Mouse (Mus musculus) limb, embryonic 13.5 days (tissue): ENCODE data around the gene Prima1. TPM values are rescaled to one million over a fixed set of nuclear protein-coding genes. Genes with fewer than 3 reads are reported as not detected.

Experiments
- ATAC-seq: fragments of 200-750 bp; cut with Nextera tagmentation; 2 replicates; pipeline ENCODE4 v1.8.0; 2017; ENCODE audit warnings: low read depth, moderate number of reproducible peaks, moderate TSS enrichment; ENCODE audit not compliant: low FRiP score
- H3K27ac ChIP-seq: fragments of 300-500 bp; sonication (generic); 2 replicates; pipeline ENCODE4 v1.5.1; 2015; ENCODE audit warnings: inconsistent platforms, mild to moderate bottlenecking, moderate library complexity
- H3K27me3 ChIP-seq: fragments of 300-500 bp; sonication (generic); 2 replicates; pipeline ENCODE4 v1.6.1; 2015; ENCODE audit warnings: mild to moderate bottlenecking, inconsistent platforms
- H3K36me3 ChIP-seq: fragments of 300-500 bp; sonication (generic); 2 replicates; pipeline ENCODE4 v1.6.1; 2015; ENCODE audit warnings: inconsistent platforms, mild to moderate bottlenecking, moderate library complexity
- H3K4me1 ChIP-seq: fragments of 300-500 bp; sonication (generic); 2 replicates; pipeline ENCODE4 v1.6.1; 2015; ENCODE audit warnings: inconsistent platforms
- H3K4me2 ChIP-seq: fragments of 300-500 bp; sonication (generic); replicated peaks from 2 replicates; pipeline ENCODE4 v1.6.1; 2015; ENCODE audit warnings: inconsistent platforms, mild to moderate bottlenecking, moderate library complexity
- H3K4me3 ChIP-seq: fragments of 300-500 bp; sonication (generic); 2 replicates; pipeline ENCODE4 v1.5.1; 2015; ENCODE audit warnings: moderate library complexity, mild to moderate bottlenecking, inconsistent platforms
- H3K9ac ChIP-seq: fragments of 300-500 bp; sonication (generic); 2 replicates; pipeline ENCODE4 v1.6.1; 2015; ENCODE audit warnings: mild to moderate bottlenecking, inconsistent platforms
- H3K9me3 ChIP-seq: fragments of 300-500 bp; sonication (generic); 2 replicates; pipeline ENCODE4 v1.6.1; 2016; ENCODE audit warnings: inconsistent platforms
- WGBS: fragments of 180-500 bp; shearing (Covaris S2); methylation state at CpG from one replicate; pipeline ENCODE4 v1.1.7; 2015; 5-methylcytosine and 5-hydroxymethylcytosine counted together
- polyA plus RNA-seq: library from polyadenylated mRNA; unstranded; fragments of >200 nt; fragmentation: Nextera tagmentation; extraction: Ambion mirVana; gene quantifications from 2 replicates; pipeline ENCODE4 v1.2.1, GENCODE M21; 2015

Gene Prima1
- polyA plus RNA-seq, 1 experiment from 2014 or later, result 0.53 TPM

DNA sequence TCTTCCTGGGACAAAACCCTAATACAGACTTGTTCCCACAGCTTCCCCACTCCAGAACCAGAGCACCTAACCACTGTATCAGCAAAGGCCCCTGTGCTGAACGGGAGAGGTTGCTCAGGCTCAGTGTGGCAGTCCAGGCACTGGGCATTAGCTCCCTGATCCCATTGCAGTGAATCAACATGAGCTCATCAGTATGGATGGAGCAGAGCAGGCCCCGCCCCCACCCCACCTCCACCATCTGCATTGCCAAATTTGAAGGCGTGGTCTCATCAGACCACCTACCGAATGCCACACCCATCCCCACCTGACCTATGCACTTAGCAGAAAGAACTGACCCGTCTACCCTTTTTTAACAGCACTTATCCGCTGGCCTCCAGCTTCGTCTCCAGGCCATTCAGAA, 58.9 kb downstream of the Prima1 start:
- H3K4me1 ChIP-seq, result no peaks in the 10 kb centered on the region
- WGBS, result 19% methylated on average over 7 of the region's 7 CpGs
- H3K9me3 ChIP-seq, result no peaks in the 10 kb centered on the region
- no peak overlapping the region for H3K27ac ChIP-seq
- H3K9ac ChIP-seq, result no peak overlapping the region
- ATAC-seq, result no peak
- no peaks in the 10 kb centered on the region for H3K36me3 ChIP-seq
- H3K4me2 ChIP-seq, result no peak overlapping the region
- no peak overlapping the region for H3K4me3 ChIP-seq
- no peaks in the 10 kb centered on the region for H3K27me3 ChIP-seq

DNA sequence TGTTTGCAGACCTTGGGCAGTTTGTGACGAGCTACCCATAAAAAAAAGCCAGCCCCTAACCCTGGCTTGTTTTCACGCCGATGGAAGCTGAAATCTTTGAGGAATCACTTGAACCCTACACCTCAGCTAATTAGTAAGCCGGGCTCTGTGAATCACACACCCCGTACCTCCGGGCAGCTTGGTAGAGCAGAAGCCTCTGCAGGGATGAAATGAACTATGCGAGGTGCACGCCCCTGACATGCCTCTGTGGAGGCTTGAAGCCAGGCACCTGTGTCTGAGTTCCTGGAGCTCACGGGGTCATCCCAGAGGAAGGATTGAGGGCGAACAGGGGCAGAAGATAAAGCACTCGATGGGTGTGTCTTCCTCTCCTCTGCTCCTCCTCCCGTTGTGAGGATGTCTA, 73.1 kb downstream of the Prima1 start:
- H3K36me3 ChIP-seq, result no peaks in the 10 kb centered on the region
- H3K4me1 ChIP-seq, result peaks cover 6% of the 10 kb centered on the region; the same call in 1 of the 2 replicates
- no peak overlapping the region for H3K27ac ChIP-seq
- no peaks in the 10 kb centered on the region for H3K27me3 ChIP-seq
- ATAC-seq, result no peak
- H3K4me3 ChIP-seq, result no peak overlapping the region
- WGBS, result 64% methylated on average over 12 of the region's 12 CpGs
- H3K9ac ChIP-seq, result no peak overlapping the region
- no peak overlapping the region for H3K4me2 ChIP-seq
- no peaks in the 10 kb centered on the region for H3K9me3 ChIP-seq

DNA sequence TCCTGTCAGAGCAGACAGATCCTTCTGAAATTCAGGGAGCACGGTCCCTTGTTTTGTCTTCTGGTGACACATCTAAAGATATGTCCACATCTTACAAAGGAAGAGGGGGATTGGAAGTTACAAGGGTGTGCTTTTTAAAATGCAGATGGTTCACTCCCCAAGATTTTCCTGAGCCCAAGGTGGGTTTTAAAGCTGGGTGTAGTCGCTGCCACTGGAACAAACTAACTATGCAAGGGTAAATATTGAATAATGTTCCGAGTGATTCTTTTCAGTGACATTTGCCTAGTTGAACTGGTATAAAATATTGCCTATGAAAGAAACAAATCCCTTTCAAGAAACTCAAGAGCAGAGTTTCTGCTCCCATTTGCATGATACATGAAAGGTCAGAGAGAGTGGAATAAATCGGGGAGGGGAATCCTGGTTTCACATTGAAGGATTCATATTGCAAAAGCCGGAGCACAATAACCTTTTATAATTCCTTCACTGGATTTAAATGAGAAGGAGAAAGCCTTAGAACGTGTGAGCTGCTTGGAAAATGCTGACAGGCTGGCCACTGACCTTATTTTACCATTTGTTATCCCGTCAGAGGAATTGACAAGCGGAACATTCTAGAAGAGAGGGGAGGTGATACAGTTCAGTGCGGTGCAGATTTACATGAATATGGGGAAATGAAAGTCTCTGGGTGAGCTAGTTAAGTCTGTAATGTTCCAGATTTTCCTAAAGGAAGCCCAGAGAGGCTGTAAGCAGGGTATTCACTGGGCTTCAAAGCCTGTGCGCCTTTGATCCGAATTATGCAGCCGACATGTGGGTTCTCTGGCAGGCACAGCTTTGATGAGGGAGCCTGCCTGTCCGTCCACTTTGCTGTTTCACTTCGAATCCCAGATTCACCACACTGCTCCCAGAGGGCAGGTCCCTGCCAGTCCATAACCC, 77.6 kb downstream of the Prima1 start:
- Histone ChIP-seq H3K9me3 (no peaks in the 10 kb centered on the region), H3K4me2 (no peak overlapping the region), H3K27ac (no peak overlapping the region), H3K9ac (no peak overlapping the region), H3K4me1 (0 out of 2 replicates have a peak, but pooled peaks cover 3% of the 10 kb centered on the region), H3K27me3 (no peaks in the 10 kb centered on the region), H3K4me3 (no peak overlapping the region), H3K36me3 (no peaks in the 10 kb centered on the region)
- WGBS, result 50% methylated on average over 14 of the region's 14 CpGs
- ATAC-seq, result no peak

DNA sequence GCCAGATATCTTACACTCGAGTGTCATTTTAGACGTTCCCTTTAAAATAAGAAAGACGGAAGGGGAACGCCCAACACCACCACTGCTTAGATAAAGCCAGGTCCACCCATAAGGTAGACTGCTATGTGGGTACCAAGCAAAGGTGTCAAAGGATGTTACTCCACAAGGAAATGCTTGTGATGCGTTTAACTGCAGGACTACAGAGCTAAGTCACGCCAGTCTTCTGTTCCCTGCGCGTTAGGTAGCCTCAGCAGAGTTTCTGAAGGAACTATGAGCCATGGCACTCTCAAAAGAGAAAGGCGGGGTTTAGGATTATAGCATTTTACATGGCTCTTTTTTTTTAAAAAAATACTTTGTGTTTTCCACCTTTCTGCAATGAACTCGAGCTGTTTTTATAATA, 78.4 kb downstream of the Prima1 start:
- WGBS, result 84% methylated on average over 10 of the region's 10 CpGs
- H3K36me3 ChIP-seq, result no peaks in the 10 kb centered on the region

DNA sequence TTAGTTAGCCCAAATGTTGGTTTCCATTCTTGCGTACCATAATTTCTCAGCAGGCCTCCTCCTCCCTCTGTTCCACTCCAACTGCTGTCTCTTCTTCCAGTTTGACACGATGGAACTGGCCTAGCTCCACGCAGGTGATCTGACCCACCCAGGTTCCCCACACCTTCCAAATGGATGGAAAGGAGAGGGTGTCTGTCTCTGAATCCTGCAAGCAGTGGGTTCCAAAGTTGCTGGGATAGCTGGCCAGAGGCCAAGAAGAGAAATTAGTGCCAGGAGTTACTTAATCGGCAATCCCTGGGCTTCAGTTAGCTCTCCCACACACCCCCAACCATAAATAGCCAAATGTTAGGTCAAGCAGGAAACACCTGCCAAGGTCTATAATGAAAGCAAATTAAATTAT, 81.2 kb downstream of the Prima1 start:
- no peaks in the 10 kb centered on the region for H3K27me3 ChIP-seq
- no peak overlapping the region for H3K9ac ChIP-seq
- no peak for ATAC-seq
- no peaks in the 10 kb centered on the region for H3K9me3 ChIP-seq
- WGBS, result 67% methylated on average over 4 of the region's 4 CpGs
- no peak overlapping the region for H3K4me2 ChIP-seq
- no peak overlapping the region for H3K27ac ChIP-seq
- H3K4me1 ChIP-seq, result 0 out of 2 replicates have a peak, but pooled peaks cover 3% of the 10 kb centered on the region
- no peak overlapping the region for H3K4me3 ChIP-seq
- no peaks in the 10 kb centered on the region for H3K36me3 ChIP-seq

More for the DNA sequence above, 78.4 kb downstream of the Prima1 start:
- Histone ChIP-seq H3K9me3 (no peaks in the 10 kb centered on the region), H3K27ac (no peak overlapping the region), H3K4me1 (0 out of 2 replicates have a peak, but pooled peaks cover 3% of the 10 kb centered on the region), H3K27me3 (no peaks in the 10 kb centered on the region), H3K4me2 (no peak overlapping the region), H3K4me3 (no peak overlapping the region), H3K9ac (no peak overlapping the region)
- no peak for ATAC-seq

DNA sequence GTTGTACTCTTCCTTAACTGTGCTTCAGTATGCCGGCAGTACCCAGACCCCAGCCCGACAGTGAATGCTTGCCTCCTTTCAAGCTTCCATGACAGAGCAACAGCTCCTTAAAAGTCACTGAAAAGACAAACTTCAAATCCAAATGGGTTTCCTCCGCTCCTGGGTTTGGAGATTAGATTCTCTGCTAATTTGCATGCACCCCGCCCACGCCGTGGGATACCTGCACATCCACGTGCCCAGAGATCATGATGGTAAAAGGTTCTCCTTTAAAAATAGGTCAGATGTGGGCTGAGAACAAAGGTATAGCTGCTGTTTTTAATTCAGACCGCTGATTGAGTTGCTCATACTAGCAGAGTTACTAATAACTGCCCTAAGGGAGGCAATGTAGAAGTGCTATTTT, 82.9 kb downstream of the Prima1 start:
- WGBS, result 64% methylated on average over 8 of the region's 8 CpGs
- no peaks in the 10 kb centered on the region for H3K36me3 ChIP-seq
- H3K4me3 ChIP-seq, result no peak overlapping the region
- no peak overlapping the region for H3K27ac ChIP-seq
- H3K9me3 ChIP-seq, result no peaks in the 10 kb centered on the region
- no peaks in the 10 kb centered on the region for H3K4me1 ChIP-seq
- ATAC-seq, result no peak
- no peaks in the 10 kb centered on the region for H3K27me3 ChIP-seq
- H3K4me2 ChIP-seq, result no peak overlapping the region
- no peak overlapping the region for H3K9ac ChIP-seq

DNA sequence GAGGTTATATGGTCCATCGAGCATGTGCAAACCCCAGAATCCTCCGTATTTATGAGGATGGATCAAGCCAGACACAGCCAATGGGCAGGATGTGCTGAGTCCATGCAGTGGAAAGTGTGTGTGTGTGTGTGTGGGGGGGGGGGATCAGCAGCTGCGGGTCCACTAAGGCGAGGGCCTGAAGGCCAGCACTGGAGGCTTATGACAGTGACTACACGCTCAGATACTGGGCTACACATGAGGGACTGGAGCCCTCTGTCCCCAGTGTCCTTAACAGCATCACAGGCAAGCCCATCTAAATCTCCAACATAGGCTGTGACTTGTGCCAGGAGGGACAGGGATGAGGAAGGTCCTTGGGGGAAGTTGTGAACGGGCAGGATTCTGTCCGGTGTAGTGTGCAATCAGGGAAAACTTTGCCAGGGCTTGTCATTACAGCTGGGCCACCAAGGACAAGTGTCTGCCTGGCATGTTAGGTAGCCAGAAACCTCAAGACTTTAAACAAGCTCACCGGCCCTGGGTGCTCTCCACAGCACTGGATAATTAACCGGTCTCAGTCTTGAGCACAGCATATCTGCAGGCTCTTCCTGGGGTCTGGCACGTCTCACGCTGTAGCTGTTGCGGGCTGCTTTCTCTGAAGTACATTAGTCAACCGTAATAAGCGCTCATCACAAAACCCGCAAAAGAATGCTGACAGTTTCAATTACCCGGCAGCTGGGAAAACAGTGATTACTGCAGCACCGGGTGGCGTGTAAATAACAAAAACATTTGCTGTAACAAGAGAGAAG, 84.6 kb downstream of the Prima1 start:
- Histone ChIP-seq H3K4me1 (no peaks in the 10 kb centered on the region), H3K27ac (no peak overlapping the region), H3K4me2 (no peak overlapping the region), H3K4me3 (no peak overlapping the region), H3K9me3 (no peaks in the 10 kb centered on the region), H3K27me3 (no peaks in the 10 kb centered on the region), H3K36me3 (no peaks in the 10 kb centered on the region), H3K9ac (no peak overlapping the region)
- no peak for ATAC-seq
- WGBS, result 53% methylated on average over 18 of the region's 18 CpGs

DNA sequence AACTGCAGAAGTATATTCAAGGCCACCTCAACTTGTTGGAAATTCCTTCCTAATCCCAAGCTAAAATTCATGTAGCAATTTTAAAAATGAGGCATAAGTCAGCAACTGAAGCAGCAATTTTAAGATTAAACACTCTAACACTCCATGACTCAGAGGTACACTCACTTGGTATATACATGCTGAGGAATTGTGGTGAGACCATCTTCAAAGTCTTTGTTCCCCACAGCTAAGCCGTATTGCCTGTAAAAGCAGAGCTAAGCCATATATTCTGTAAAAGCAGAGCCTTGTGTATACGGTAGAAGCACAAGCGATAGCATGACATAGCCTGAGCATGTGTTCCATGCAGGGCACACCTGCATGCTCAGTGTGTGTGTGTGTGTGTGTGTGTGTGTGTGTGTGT, 86.5 kb downstream of the Prima1 start:
- no peak overlapping the region for H3K4me2 ChIP-seq
- no peaks in the 10 kb centered on the region for H3K9me3 ChIP-seq
- WGBS, result 61% methylated on average over 3 of the region's 3 CpGs
- H3K4me1 ChIP-seq, result no peaks in the 10 kb centered on the region
- H3K27me3 ChIP-seq, result no peaks in the 10 kb centered on the region
- no peak overlapping the region for H3K9ac ChIP-seq
- H3K27ac ChIP-seq, result no peak overlapping the region
- no peaks in the 10 kb centered on the region for H3K36me3 ChIP-seq
- no peak overlapping the region for H3K4me3 ChIP-seq
- ATAC-seq, result no peak

DNA sequence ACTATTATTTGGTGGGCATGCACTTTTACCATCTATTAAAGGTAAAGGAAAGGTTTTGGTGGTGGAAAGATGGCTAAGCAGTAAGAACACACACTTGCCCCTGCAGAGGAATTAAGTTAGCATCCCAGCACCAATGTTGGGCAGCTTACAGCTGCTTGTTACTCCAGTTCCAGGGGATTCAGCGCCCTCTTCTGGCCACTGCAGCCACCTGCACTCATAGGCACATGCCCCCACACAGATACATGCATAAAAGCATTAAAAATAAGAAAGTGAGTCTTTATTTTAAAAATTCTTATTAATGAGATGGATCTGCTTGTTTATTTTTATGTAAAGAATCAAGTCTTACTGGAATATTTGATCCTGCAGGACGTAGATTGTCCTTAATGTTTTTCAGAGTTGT, 87.0 kb downstream of the Prima1 start:
- Histone ChIP-seq H3K9ac (no peak overlapping the region), H3K27me3 (no peaks in the 10 kb centered on the region), H3K4me3 (no peak overlapping the region), H3K9me3 (no peaks in the 10 kb centered on the region), H3K36me3 (no peaks in the 10 kb centered on the region), H3K4me1 (no peaks in the 10 kb centered on the region), H3K4me2 (no peak overlapping the region), H3K27ac (no peak overlapping the region)
- WGBS, result 68% methylated on average over 2 of the region's 2 CpGs
- ATAC-seq, result no peak

DNA sequence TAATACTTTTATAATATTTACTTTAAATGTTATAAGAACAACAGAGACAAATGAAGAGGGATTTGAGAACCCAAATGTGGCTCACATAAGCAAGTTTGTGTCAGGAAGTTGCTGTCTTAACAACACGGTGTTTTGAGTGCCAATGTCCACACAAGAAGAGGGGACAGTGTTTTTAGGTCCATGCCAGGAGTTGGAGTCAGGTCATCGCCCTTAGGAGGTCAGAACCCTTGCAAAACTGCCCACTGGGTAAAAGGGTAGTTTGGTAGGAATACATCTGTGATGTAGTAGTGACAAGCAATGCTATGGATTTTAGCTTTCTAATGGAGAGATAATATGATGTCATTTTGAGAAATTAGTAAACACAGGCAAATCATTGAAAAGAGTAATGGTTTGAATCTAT, 91.7 kb downstream of the Prima1 start:
- H3K9ac ChIP-seq, result no peak overlapping the region
- WGBS, result 73% methylated on average over 2 of the region's 2 CpGs
- H3K27me3 ChIP-seq, result no peaks in the 10 kb centered on the region
- H3K36me3 ChIP-seq, result no peaks in the 10 kb centered on the region
- H3K4me1 ChIP-seq, result no peaks in the 10 kb centered on the region
- H3K9me3 ChIP-seq, result peaks cover 7% of the 10 kb centered on the region; the same call in 1 of the 2 replicates
- H3K4me3 ChIP-seq, result no peak overlapping the region
- H3K4me2 ChIP-seq, result no peak overlapping the region
- ATAC-seq, result no peak
- no peak overlapping the region for H3K27ac ChIP-seq
